12 mouse cellular contexts compared by ENCODE assay signal in the genomic region with DNA sequence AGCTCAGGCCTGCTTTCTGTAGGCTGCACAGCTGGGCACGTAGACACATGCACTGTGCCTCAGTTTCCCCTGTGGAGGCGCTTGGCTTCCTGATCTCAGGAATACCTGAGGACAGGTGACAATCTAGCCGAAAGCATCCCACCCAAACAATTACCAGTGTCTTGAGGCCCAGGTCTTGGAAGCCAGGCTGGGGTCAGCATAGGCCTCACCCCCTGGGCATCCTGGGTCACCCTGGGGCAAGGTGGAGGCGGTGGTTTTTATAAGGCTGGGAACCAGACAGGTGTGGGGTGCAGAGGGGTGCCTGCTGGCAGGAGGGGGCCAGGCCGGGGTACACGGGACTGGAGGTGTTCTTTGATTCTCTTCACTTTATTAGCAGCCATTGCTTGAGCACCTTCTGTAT.
A peak's percentile ranks its signal among the peaks of the same experiment; 100 is the strongest.
DNase-seq lines count a peak whose midpoint lies in the region; ATAC-seq and TF ChIP-seq lines count a peak whose summit lies in the region.
"Had no signal": no experiment of that assay in that cellular context is flagged by ENCODE, and none has a peak within 500 bp of the region (broad histone marks: within the 10 kb centered on the region; RNA-seq: fewer than 3 reads in every experiment).

No protein-coding gene starts in this region.

- no peak overlapping the region for H3K9ac ChIP-seq in forebrain, postnatal 0 days
- no peak overlapping the region for H3K9ac ChIP-seq in kidney, embryonic 15.5 days
- no peak overlapping the region for H3K9ac ChIP-seq in liver, embryonic 16.5 days (ENCODE audit: low read depth, low read length)
- H3K9ac ChIP-seq: embryonic facial prominence, embryonic 15.5 days; hindbrain, embryonic 12.5 days had no signal

- ATAC-seq in forebrain, postnatal 0 days, result no peak
- no peak for ATAC-seq in kidney, embryonic 15.5 days (replicated peaks; ENCODE audit: low FRiP score)
- ATAC-seq in liver, embryonic 16.5 days (ENCODE audit: low read depth), result no peak
- no peak for ATAC-seq in activated CD4-positive, CD25-positive, alpha-beta regulatory T cell, adult 4 months

- TF ChIP-seq CTCF in forebrain, postnatal 0 days (IDR thresholded peaks at IDR 0.05; ENCODE audit: low read depth), result no peak
- TF ChIP-seq CTCF in C2C12 (IDR thresholded peaks at IDR 0.05; ENCODE audit: control insufficient read depth, insufficient read depth, insufficient read length), result no peak

- peaks cover 34% of the 10 kb centered on the region for H3K4me1 ChIP-seq in forebrain, embryonic 10.5 days
- H3K4me1 ChIP-seq in forebrain, postnatal 0 days (ENCODE audit: insufficient read depth), result no peaks in the 10 kb centered on the region
- peaks cover 34% of the 10 kb centered on the region for H3K4me1 ChIP-seq in kidney, embryonic 15.5 days
- H3K4me1 ChIP-seq in liver, embryonic 16.5 days (ENCODE audit: control insufficient read depth, low read depth, low read length), result peaks cover 15% of the 10 kb centered on the region

- no peaks in the 10 kb centered on the region for H3K79me3 ChIP-seq in C2C12 (ENCODE audit: low read depth)

- 90% methylated on average over 6 of the region's 6 CpGs for WGBS in forebrain, embryonic 10.5 days
- WGBS in forebrain, postnatal 0 days, result 92% methylated on average over 6 of the region's 6 CpGs
- 84% methylated on average over 6 of the region's 6 CpGs for WGBS in kidney, embryonic 15.5 days
- WGBS in liver, embryonic 16.5 days (ENCODE audit: insufficient replicate concordance), result 75% methylated on average over 6 of the region's 6 CpGs

- H3ac ChIP-seq in C2C12 (ENCODE audit: control insufficient read depth, insufficient read length, low read depth), result peak overlapping the region; percentile 0

- H3K27ac ChIP-seq in forebrain, embryonic 10.5 days, result peak overlapping the region; percentile 79
- H3K27ac ChIP-seq in forebrain, postnatal 0 days (ENCODE audit: low read depth, low read length), result no peak overlapping the region
- peak overlapping the region; percentile 82 for H3K27ac ChIP-seq in kidney, embryonic 15.5 days
- peak overlapping the region; percentile 65; the same call in 1 of the 2 replicates for H3K27ac ChIP-seq in liver, embryonic 16.5 days (ENCODE audit: low read length)
- H3K27ac ChIP-seq: embryonic facial prominence, embryonic 15.5 days; hindbrain, embryonic 12.5 days; limb, embryonic 13.5 days had no signal

- DNase-seq in forebrain, embryonic 10.5 days (ENCODE audit: extremely low spot score, low spot score), result no peak
- DNase-seq in forebrain, postnatal 0 days, result no peak
- DNase-seq in kidney, postnatal 14 days, result no peak
- DNase-seq in left cerebral cortex, postnatal 36 days (ENCODE audit: low spot score in 2 of 2), result no peak
- DNase-seq: thymus, postnatal 36 days had no signal

- H3K4me2 ChIP-seq in forebrain, postnatal 0 days (ENCODE audit: low read depth), result no peak overlapping the region
- H3K4me2 ChIP-seq in kidney, embryonic 15.5 days, result no peak overlapping the region
- H3K4me2 ChIP-seq in liver, embryonic 16.5 days (ENCODE audit: low read depth, low read length), result no peak overlapping the region
- H3K4me2 ChIP-seq: embryonic facial prominence, embryonic 15.5 days; hindbrain, embryonic 12.5 days; limb, embryonic 13.5 days had no signal

- H3K4me3 ChIP-seq in forebrain, embryonic 10.5 days, result no peak overlapping the region
- H3K4me3 ChIP-seq in forebrain, postnatal 0 days (ENCODE audit: low read depth, low read length), result no peak overlapping the region
- no peak overlapping the region for H3K4me3 ChIP-seq in kidney, embryonic 15.5 days (replicated peaks)
- H3K4me3 ChIP-seq in C2C12 (ENCODE audit: insufficient read depth, poor library complexity, severe bottlenecking), result no peak overlapping the region
- H3K4me3 ChIP-seq in liver, embryonic 16.5 days (ENCODE audit: low read depth, low read length), result no peak overlapping the region
- H3K4me3 ChIP-seq: embryonic facial prominence, embryonic 15.5 days; hindbrain, embryonic 12.5 days; limb, embryonic 13.5 days had no signal

- no peaks in the 10 kb centered on the region for H3K79me2 ChIP-seq in C2C12 (ENCODE audit: control insufficient read depth, insufficient read depth)

- intact Hi-C loops in left cerebral cortex, postnatal 36 days (cut with DNase I), result no loop called here

- no peaks in the 10 kb centered on the region for H3K36me3 ChIP-seq in forebrain, embryonic 10.5 days (replicated peaks)
- H3K36me3 ChIP-seq in forebrain, postnatal 0 days (ENCODE audit: insufficient read depth), result no peaks in the 10 kb centered on the region
- H3K36me3 ChIP-seq in kidney, embryonic 15.5 days, result no peaks in the 10 kb centered on the region
- no peaks in the 10 kb centered on the region for H3K36me3 ChIP-seq in C2C12 (ENCODE audit: control insufficient read depth, insufficient read depth)
- no peaks in the 10 kb centered on the region for H3K36me3 ChIP-seq in liver, embryonic 16.5 days (ENCODE audit: control insufficient read depth, insufficient read depth)
- H3K36me3 ChIP-seq: embryonic facial prominence, embryonic 15.5 days; hindbrain, embryonic 12.5 days; limb, embryonic 13.5 days had no signal

- no peaks in the 10 kb centered on the region for H3K27me3 ChIP-seq in forebrain, embryonic 10.5 days (ENCODE audit: poor library complexity, severe bottlenecking)
- no peaks in the 10 kb centered on the region for H3K27me3 ChIP-seq in forebrain, postnatal 0 days (ENCODE audit: insufficient read depth, low read length)
- H3K27me3 ChIP-seq in kidney, embryonic 15.5 days, result no peaks in the 10 kb centered on the region
- no peaks in the 10 kb centered on the region for H3K27me3 ChIP-seq in C2C12 (ENCODE audit: control insufficient read depth, insufficient read depth, insufficient read length)
- H3K27me3 ChIP-seq in liver, embryonic 16.5 days (ENCODE audit: control insufficient read depth, insufficient read depth, low read depth, low read length), result no peaks in the 10 kb centered on the region
- H3K27me3 ChIP-seq: embryonic facial prominence, embryonic 15.5 days; hindbrain, embryonic 12.5 days; limb, embryonic 13.5 days had no signal

- no peaks in the 10 kb centered on the region for H3K9me3 ChIP-seq in forebrain, embryonic 10.5 days
- no peaks in the 10 kb centered on the region for H3K9me3 ChIP-seq in forebrain, postnatal 0 days (ENCODE audit: low read length)
- no peaks in the 10 kb centered on the region for H3K9me3 ChIP-seq in kidney, embryonic 15.5 days (replicated peaks)
- H3K9me3 ChIP-seq in liver, embryonic 16.5 days (replicated peaks; ENCODE audit: control insufficient read depth, low read length), result no peaks in the 10 kb centered on the region
- H3K9me3 ChIP-seq: embryonic facial prominence, embryonic 15.5 days; hindbrain, embryonic 12.5 days; limb, embryonic 13.5 days had no signal

TF ChIP-seq in C2C12, 6 proteins besides CTCF, POLR2A, EP300 and RAD21:
- TF ChIP-seq USF1 (IDR thresholded peaks at IDR 0.05; ENCODE audit: low read depth) (no peak), FOSL1 (IDR thresholded peaks at IDR 0.05; ENCODE audit: insufficient read depth, low read length, poor library complexity, severe bottlenecking) (no peak), MYOG (IDR thresholded peaks at IDR 0.05; ENCODE audit: control insufficient read depth, extremely low read depth, insufficient read length) (no peak), MYOD1 (IDR thresholded peaks at IDR 0.05; ENCODE audit: control insufficient read depth, insufficient read length, low read depth) (no peak), MAX (IDR thresholded peaks at IDR 0.05) (no peak), CEBPB (IDR thresholded peaks at IDR 0.05; ENCODE audit: low read depth) (no peak)
